Mouse (Mus musculus): ENCODE data around the gene Prss50.

The Prss50 gene

DNA sequence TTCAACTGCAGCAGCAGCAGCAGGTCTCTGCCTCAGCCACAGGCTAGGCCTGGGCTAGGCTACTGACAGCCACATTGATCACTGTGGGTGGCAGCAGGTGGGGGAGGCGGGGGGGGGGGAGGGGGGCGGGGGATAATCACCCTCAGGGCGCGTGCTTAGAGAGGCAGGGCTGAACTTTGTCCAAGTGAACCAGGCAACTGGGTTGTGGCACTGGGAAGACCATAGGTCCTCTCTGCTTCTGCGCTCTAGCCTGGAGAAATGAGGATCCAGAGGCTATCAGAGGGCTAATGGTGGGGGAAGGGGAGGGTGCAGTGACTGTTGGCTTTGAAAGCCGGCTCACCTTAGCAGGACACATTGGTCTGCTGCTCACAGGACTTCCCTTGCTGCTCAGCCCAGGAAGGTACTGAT is 17.5 kb downstream of the Prss50 start:
- DNase-seq = no peak

DNA sequence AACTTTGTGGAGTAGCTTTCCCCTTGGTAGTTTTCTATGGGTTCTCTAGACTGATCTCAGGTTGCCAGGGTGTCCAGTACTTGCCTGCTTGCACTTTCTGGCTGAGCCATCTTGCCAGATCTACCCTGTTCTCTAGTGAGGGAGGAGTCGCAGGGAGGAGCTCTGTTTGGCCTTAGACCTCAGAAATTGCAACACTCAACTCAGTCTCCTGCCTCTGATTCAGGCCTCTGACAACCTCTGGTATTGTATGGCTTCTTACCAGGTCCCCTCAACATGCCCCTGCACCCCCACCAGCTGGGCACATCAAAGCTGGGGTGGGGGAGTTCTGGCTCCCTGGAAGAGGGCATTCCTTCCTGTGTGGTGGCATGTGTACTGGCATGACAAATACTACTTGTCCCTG is 19.6 kb downstream of the Prss50 start:
- DNase-seq = no peak

DNA sequence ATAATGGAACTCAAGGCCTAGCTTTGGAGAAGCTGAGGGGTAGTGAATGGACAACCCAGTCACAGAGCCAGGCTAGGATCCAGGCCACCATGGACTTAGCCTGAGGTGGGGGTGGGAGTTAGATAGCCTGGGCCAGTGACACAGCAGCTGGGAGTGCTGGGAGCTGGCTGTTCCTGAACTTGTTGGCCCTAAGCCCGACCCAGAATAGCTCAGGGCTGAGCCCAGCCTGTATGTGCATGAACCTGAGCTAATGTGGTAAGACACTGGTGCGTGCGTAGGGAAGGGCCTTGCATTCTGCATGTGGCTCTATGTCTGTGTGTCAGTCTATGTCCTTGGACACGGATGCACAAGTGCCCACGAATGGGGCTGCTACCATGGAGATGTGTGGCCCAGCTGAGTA is 20.1 kb downstream of the Prss50 start:
- DNase-seq = no peak

DNA sequence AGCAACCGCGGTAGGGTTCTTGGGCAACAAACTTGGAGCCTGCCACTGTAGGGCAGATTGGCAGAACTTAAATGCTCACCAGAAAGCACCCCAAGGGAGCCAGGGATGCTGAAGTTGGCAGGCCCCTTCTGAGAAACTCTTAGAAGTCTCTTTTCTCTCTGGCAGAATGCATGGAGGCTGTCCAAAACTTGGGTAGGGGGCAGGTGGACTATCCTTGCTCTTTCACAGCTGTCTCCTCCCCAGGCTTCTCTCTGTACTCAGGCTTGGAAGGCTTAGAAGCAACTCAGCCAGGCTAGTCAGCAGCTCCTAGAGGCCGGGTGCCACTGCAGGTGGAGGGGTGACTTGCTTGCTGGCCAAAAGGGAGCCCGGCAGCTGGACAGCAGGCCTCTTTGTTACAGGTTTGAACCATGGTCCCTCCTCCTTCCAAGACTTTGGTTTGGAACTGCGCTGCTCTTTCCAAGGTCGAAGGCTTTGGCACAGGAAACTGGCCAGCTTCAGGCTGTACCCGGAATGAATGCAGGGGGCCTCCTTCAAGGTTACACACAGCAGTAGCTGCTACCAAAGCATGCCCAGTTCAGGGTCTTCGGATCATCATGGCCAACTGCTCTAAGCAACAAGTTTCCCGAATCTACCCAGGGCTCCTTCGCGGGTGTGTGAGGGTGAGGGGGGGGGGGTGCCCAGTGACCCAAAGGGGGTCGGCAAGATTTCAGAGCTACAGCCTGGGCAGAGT is 21.6 kb downstream of the Prss50 start, which contains the start of gene Als2cl:
Gene Als2cl, plus strand, starts transcription at position 680 of the 730 bp plus-strand sequence.
- DNase-seq = no peak

DNA sequence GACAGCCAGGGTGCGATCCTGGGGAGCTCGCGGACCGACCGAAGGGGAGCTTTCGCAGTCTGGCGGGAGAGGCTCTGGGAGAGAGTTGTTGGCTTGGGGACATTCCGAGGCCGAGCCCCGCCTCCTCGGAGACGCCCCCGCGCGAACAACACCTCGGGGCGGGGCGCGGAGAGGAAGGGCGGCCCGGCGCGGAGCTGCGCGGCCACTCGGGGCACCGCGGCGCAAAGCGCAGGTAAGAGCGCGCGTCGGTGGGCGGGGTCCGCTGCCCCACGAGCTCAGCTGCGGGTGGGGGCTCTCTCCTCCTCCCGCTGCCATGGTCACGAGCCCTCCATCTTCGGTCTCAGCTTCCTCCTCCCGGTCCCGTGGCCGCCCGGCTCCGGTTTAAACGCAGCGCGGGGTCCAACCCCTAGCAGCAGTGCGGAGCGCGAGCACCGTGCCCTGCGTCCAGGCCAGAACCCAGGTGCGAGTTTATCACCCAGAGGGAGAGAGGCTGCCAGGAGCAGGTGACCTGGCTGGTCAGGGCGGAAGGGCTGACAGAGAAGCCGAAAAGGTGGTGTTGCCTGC is 22.3 kb downstream of the Prss50 start, which contains the start of gene Tmie:
Gene Tmie, minus strand, starts transcription at position 116 of the 564 bp plus-strand sequence.
- no peak for DNase-seq

DNA sequence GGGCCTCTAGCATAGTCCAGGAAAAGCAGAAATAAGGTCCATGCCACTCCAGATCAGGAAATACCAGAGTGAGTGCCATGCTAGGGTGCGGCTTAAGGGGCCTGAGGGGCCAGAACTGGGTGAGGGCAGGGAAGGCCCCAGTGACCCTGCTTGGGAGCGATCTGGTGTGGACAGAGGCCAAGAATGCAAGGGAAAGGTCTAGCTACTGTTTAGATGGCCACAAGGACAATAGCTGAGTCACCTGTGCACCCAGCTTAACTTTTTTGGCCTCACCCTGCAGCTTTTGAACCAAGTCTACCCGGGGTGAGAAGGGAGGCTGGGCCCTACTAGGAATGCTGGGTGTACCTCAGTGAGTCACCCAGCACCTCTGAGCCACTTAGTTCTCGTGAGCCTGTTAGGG is 23.0 kb downstream of the Prss50 start:
- DNase-seq = no peak

DNA sequence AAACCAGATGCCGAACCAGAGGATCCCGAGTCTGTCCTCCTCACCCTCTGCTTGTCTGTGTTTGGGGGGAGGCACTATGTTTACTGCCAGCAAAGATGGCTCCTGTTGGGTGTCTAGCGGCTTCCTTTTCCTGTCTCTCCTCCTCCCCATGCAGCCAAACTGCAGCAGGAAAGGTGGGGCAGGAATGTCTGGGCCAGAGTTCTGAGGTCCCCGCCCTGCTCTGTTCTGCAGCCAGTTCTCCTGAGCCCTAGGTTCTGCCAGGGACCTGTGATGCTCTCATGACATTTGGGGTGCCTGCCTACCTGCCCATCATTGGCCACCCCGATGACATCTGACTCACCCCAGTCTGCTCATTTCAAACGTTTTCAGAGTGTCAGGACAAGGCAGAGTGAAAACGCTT is 24.2 kb downstream of the Prss50 start:
- no peak for DNase-seq

DNA sequence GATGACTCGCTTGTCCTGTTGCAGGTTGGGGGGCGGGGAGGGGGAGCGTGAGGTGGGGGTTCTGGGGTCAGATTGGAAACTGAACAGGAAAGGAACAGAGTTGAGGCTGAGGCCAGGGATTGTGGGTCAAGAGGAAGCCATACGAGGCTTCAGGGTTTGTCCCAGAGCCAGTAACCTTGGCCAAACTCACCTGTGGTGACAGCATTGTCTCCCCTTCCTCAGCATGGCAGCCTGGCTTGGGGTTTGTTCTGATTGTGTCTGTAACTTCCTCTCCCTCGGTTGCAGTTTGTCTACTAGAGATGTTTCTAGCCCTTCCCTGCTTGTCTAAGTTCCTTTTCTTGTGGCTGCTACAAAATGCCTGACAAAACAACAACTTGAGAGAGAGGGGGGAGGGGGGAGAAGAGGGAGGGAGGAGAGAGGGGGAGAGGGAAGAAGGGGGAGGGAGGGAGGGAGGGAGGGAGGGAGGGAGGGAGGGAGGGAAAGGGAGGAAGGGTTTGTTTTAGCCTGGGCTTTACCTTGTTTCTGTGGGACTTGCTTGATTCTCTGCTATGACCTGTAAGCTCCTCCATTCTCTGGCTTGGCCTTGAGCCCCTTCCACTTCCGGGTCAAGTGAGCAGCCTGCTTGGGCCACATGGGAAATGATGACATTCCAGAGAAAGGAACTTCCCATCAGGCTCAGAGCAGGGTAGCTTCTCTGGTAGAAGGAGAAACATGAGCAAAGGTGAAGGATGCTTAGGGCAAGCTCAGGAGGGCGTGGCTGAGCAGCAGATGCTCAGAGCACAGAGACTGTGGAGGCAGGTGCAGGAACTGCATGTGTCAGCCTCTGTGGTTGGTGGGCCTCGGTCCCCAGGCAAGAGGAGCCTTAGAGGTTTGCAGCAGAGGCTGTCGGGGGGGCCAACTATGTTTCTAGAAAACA is 29.9 kb downstream of the Prss50 start:
- no peak for DNase-seq

DNA sequence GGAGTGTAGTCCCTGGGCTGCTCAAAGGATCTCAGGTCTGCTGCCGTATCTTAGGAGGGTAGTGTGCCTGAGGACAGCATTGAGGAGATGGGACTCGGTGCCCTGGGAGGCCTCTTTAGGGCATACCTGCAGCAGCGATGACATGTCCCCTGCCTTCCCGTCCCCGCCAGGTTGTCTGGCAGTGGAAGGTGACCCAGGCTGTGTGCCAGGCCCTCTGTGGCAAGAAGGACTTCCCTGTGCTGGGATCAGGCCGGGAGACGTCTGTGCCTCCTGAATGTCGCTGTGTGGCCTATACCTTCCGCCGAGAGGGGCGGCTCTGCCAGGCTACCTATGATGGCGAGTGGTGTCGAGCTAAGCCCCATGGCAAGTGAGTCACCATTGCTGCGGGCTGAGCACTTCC is 31.2 kb downstream of the Prss50 start:
- no peak for DNase-seq

DNA sequence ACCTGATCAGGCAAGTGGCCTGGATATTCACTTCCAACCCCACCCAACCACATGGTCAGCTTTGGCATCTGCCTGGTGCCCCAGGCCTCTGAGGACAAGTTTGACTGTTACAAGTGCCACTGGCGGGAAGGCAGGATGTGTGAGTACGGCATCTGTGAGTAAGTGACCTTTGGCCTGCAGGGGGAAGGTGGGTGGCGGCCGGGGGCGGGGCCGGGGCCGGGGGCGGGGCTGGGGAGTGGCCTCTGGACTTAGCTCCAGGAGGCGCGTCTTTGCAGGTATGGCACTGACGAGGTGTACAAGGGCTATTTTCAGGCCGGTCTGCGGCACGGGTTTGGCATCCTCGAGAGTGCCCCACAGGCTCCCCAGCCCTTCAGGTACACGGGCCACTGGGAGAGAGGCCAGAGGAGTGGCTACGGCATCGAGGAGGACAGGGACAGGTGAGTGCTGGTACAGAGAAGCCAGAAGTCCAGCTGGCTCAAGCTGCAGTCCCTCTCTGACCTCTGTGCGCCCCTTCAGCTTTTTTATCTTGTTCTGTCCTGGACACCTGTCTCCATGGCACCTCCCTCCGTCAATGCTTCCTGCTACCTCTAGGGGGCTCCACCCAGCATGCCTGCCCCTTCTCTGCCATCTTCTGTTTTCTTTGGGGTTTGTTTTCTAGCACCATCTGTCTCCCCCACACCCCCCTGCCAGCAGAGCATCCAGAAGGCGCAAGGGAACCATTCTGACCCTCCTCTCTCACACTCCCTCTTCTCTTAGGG is 32.4 kb downstream of the Prss50 start:
- no peak for DNase-seq

DNA sequence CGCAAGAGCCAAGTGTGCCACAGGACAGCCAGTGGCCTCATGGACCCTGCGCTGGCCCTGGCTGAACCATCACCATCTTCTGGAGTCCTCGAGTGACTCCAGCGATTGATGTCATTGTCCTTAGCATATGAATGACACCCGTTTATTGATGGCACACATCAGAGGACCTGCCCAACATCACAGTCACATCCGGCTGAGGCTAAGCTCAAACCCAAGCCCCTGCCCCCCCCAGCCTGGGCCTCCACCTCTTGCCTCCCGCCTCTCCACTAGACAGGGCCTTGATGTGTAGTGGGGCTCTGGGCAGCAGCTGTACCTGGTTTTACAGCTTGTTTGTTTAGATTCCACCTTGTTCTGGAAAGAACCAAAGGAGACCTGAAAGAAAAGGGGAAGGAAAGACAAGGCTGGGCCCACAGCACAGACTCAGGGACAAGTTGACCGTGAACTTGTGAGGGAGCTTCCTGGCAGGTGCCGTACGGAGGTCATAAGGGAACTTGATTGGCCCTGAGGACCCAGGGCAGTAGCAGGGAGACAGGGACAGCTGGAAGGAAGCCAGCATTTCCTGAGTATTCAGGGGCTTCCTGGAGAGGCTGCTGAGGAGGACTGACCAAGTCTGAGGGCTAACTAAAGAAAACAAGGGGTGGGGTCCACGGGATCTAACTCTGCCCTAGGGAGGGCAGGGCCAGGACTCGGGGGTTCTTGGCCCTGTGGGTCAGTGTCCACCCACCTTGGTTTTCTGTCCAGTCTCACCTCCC is 33.5 kb downstream of the Prss50 start:
- DNase-seq = no peak

DNA sequence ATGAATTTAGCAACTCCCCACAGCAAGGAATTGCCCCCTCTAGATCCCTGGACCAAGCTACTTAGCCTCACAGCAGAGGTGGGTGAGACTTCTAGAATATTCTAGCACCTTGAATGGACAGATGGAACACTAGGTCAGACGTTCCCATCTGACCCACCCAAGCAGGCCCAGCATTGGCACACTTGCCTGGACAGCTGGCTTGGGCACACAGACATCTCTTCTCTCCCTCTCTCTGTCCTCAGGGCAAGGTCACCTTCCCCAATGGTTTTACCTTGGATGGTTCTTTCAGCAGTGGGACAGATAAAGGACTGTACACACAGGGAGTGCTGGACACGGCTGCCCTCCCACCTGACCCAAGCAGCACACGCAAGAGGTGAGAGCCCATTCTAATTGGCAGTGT is 34.8 kb downstream of the Prss50 start:
- no peak for DNase-seq

DNA sequence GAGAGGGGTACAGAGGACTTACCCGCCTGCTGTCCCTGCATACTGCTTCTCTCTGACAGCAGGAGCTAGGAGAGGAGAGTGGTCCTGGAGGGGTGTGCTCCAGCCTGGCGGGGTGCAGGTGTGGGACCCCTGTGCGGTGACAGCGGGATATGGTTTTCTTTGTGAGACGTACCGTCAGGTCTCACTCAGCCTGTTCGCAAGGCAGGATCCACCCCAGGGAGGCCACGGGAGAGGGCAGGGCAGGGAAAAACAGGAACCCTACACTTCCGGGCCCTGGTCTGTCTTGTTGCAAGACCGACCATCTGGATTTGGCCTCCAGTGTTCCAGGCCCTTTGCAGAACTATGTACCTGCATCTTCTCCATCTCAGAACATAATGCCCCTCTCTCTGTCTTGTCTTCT is 35.7 kb downstream of the Prss50 start:
- no peak for DNase-seq

DNA sequence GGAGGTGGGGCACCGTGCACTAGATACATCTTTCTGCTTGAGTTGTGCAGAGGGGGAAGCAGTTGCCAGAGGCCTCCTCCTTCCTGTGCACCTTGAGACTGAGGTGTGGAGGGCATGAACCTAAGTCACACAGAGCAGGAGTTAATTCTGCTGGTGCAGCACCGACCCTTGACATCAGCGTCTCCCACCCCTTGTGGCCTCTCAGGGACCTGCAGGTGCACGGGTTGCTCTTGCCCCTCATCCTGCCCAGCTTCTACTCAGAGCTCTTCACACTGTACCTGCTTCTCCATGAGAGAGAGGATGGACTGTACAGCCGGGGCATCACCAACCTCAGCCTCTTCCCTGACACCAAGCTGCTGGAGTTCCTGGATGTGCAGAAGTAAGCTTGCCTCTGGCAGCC is 37.7 kb downstream of the Prss50 start:
- no peak for DNase-seq

DNA sequence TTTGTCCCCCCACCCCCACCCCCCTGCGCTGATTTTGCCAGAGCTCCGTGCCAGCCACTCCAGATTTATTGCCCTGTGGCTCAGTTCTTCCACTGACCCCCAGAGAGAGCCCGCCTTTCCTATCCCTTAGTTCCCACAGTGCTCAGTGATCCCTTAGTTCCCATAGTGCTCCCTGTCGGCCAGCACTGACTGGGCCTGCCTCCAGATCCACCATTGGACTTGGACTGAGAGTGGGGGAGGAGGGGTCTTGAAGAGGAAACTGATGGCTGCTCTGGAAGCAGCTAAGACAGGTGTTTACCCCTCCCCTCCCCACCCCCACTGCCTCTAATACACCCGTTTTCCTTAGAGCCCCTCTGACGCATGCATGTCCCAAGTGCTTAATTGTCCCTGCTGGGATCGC is 38.2 kb downstream of the Prss50 start:
- DNase-seq = no peak

DNA sequence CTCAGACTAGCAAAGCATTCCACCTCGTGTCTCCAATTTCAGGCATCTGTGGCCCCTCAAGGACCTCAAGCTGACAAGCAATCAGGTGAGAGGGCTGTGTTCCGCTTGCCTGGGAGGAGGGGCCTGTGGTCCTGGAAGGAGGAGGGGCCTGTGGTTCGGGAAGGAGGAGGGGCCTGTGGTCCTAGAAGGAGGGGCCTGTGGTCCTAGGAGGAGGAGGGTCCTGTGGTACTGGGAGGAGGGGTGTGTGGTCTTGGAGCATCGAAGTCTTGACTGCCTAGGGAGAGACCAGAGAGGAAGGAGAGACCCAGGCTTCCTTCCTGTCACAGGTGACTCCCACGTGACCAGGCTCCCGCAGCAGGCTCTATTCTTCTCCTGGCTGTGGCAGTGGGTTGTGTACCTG is 38.8 kb downstream of the Prss50 start:
- DNase-seq = no peak

DNA sequence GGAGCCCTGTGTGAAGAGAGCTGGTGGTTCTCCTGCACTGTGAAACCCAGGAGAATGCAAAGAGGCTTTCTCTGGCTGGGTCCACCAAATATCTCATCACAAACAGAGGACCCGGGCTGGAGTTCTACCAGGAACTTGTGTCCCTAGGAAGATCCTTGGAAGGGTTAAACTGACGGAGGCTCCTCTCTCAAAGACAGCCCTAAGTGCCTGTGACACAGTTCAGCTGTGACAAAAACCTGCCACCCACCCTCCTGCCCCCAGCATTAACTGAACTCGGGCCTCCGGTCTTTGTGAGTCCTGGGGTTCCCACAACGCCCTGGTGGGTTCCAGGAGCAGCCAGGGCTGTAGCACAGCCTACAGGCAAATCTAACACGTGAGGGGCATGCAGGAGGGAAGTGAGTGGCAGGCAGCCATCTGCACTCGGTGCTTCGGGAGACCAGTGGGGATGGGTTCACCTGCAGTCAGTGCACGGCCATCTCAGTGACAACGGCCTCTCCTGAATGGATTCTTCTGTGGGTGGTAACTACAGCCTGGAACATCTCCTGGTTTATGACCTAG is 41.8 kb downstream of the Prss50 start:
- DNase-seq = no peak

DNA sequence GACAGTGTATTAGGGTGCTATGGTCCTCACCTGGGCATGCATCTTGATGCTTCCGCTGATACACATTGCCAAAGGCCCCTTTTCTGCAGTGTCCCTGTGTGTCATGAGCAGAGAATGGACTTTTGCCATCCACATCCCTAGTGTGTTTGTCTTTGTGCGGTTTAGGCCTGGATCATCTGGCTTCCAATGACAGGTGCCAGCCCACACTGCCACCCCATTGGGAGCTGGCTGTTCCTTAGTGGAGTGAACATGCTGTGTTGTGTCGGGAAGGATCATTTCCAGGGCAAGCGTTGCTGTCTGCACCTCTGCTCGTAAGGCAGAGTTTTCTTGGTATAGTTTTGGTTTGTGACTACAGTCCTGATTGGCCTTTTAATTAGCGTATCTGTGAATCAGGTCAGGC is 43.4 kb downstream of the Prss50 start:
- DNase-seq = no peak

DNA sequence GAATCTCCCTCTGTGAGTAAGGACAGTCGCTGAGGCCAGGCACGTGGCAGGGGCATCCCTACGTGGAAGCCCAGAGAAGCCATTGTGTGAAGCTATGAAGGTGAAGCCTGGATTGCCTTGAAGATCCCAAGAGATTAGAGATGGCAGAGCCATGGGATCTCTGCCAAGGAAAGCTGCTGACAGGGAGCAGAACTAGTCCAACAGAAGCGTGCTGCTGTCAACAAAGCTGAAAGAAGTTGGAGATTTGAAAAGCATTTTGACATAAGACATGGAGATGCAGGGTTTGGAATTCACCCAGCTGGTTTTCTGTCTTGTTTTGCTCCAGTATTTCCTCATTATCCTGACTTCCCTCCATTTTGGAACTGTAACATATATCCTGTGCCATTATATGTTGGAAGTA is 44.5 kb downstream of the Prss50 start:
- DNase-seq = no peak

DNA sequence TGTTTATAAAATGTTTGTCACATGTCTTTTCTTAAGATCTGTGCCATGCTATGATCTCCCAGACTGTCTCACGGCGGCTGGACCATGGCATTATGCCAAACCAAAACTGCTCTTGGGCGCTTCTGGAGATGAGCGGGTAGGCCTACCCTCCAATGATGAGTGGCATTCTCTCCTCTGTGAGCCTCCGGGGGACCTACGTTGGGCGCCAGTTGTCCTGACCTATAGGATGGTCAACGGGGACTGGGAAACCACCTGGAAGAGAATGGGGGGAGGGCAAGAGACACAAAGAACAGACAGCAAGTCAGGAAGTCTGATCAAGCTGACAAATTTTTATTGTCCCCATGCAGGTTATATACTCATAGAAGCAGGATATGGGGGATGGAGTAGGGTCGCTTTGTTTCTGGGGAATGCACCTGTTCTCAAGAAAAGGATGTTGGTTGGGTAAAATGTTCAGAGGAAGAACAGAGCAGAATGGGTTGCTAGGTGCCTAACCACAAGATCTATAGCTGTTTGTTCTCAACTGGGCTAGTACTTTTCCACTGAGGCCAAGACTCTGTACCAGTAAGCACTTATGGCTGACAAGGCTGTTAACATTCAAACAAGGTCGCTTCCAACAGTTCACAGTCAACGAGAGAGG is 49.6 kb downstream of the Prss50 start:
- no peak for DNase-seq

DNA sequence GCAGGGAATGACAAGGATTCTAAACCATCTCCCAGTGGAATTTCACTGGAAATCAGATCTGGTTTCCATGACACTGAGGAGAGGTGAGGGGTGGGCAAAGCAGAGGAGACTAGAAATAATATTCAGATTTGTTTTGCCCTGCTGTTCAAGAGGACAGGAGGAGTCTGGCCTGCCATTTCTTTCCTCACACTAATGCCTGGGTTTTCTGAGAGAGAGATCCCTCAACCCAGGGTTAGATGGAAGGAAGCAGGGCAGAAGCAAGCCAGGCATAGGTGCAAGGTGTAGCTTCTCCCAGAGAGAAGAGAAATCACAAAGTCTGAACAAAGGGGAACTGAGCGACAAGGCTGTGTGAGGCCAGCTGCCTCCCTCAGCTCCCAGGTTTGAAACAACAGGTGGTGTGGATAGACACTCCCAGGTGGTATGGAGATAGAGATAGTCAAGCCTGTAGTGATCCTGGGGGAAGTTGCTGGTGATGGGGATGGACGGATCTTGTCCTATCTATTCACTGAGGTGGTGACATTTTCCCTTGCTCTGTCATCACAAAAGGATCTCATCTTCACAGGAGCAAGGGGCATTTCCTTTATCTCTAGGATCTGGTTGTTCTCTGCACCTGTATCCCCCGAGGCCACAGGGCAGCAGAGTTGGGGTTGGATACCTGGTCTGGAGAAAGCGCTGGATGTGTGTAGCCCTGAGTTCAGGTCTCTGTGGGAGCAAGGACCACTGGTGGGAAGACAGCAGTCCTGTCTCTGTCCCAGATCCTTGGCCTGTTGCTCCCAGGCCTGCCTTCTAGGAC is 50.3 kb downstream of the Prss50 start:
- no peak for DNase-seq
